Mouse (Mus musculus): ENCODE measurements around the gene Sgms1.

Gene Sgms1

GRCm38 (mm10) chr19:32288895-32289294 lies 100.6 kb downstream of the Sgms1 start:
- no peak for DNase-seq

GRCm38 (mm10) chr19:32287839-32288238 lies 101.7 kb downstream of the Sgms1 start:
- DNase-seq: no peak

- DNase-seq: no peak
Observed at GRCm38 (mm10) chr19:32285455-32285831, 104.1 kb downstream of the Sgms1 start.

GRCm38 (mm10) chr19:32284681-32285454 lies 104.6 kb downstream of the Sgms1 start:
- no peak for DNase-seq

- DNase-seq: no peak
Observed at GRCm38 (mm10) chr19:32281917-32282316, 107.6 kb downstream of the Sgms1 start.

GRCm38 (mm10) chr19:32280380-32280779 lies 109.1 kb downstream of the Sgms1 start:
- peak; percentile 62 for DNase-seq

GRCm38 (mm10) chr19:32279400-32279799 lies 110.1 kb downstream of the Sgms1 start:
- DNase-seq: no peak

- DNase-seq: no peak
Observed at GRCm38 (mm10) chr19:32277869-32278268, 111.6 kb downstream of the Sgms1 start.

GRCm38 (mm10) chr19:32277287-32277686 lies 112.2 kb downstream of the Sgms1 start:
- DNase-seq: no peak

- DNase-seq: no peak
Observed at GRCm38 (mm10) chr19:32276817-32277216, 112.7 kb downstream of the Sgms1 start.

GRCm38 (mm10) chr19:32276263-32276662 lies 113.3 kb downstream of the Sgms1 start:
- DNase-seq: no peak

GRCm38 (mm10) chr19:32275068-32275925 lies 114.2 kb downstream of the Sgms1 start:
- no peak for DNase-seq

GRCm38 (mm10) chr19:32274145-32274544 lies 115.4 kb downstream of the Sgms1 start:
- DNase-seq: no peak

GRCm38 (mm10) chr19:32273714-32274113 lies 115.8 kb downstream of the Sgms1 start:
- DNase-seq: no peak

- DNase-seq: no peak
Observed at GRCm38 (mm10) chr19:32272475-32273260, 116.8 kb downstream of the Sgms1 start.

- DNase-seq: no peak
Observed at GRCm38 (mm10) chr19:32271455-32272200, 117.9 kb downstream of the Sgms1 start.

GRCm38 (mm10) chr19:32269844-32270176 lies 119.7 kb downstream of the Sgms1 start:
- DNase-seq: no peak

- no peak for DNase-seq
Observed at GRCm38 (mm10) chr19:32269141-32269843, 120.2 kb downstream of the Sgms1 start.

- no peak for DNase-seq
Observed at GRCm38 (mm10) chr19:32268562-32268961, 121.0 kb downstream of the Sgms1 start.

- no peak for DNase-seq
Observed at GRCm38 (mm10) chr19:32266385-32267252, 122.9 kb downstream of the Sgms1 start.

- DNase-seq: no peak
Observed at GRCm38 (mm10) chr19:32263753-32264152, 125.8 kb downstream of the Sgms1 start.
